Mouse (Mus musculus) right cerebral cortex, postnatal 25 days (tissue): Measurements from ENCODE around the gene Ntpcr.

Experiments used
- DNase-seq: peaks from one replicate; pipeline ENCODE4 v3.0.0; 2022

The Ntpcr gene

GRCm38 (mm10) chr8:125726143-125726542, 3.6 kb upstream of the Ntpcr start:
- no peak for DNase-seq

DNA sequence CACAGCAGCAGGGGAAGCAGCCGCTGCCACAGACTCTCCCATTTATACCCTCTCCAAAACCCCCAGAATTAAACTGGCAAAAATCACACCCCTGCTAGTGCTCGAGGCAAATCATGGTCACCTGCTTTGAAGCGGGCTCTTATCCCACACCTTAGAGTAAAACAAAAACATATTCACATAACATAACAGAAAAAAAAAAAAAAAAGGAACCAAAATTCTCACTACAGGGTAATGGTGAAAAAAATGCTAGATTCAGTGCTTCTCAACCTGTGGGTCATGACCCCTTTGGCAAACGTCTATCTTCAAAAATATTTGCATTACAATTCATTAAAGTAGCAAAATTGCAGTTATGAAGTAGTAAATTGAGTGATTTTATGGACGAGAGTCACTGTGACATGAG, 2.8 kb upstream of the Ntpcr start:
- no peak for DNase-seq

DNA sequence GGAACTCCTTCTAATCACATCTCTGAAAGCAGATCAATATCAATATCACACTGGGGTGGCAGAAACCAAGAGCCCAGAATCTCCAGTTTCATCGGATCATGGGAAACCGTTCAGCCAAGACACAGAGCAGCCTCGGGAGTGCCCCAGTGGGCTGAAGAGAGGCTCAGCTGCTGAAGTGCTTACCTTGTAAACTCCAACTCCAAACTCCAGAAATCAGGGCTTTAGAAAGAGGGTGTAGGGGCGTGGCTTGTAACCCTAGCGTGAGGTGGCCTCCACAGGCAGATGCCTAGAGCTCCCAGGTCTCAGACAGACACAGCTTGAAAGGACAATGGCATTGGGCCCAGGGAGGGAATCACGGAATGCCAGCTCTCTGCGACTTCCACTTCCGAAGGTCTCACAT, 2.0 kb upstream of the Ntpcr start:
- DNase-seq = no peak

DNA sequence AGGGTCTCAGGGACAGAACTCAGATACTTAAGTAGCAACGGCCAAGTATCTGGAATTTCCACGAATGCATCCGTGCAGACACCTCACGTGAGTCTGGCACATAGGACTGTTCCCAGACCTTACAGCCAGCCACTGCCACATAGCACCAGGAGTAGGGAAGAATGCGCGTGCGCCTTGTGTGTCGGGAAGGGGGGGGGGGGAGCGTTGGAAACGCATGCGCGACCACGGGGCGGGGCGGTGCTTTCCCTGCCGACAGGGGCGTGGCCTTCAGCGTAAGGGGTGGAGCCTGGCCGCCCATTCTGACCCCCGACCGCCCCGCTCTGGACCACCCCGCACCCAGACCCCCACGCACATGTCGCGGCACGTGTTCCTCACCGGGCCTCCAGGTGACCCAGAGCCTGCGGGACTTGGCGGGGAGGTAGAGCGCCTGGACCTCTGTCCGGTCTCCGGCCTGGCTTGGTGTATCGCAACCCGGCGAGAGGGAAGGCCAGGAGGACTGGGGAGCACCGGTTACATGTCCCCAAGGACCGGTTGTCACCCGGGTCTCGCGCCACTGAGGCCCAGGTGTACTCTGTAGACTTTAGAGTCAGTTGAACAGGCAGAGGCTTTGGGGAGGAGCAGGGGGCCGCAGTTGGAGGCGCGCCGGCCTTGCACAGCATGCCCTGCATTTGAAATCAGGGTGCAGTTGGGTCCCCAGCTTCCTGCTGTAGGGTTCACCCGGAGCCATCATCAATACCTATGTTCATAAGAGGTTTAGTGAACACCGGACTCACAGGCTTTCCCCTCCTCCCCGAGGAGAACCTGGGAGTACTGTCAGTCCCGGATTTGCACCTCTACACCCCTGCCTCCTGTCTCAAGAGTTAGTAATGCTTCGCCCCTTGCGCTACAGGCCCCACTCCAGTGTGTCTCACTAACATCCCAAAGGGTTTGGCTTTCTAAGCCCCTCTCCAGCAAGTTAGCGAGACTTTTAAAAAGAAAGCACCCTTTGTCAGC, 4.5 kb downstream of the Ntpcr start:
- DNase-seq = peak; percentile 88

GRCm38 (mm10) chr8:125738956-125739355, 9.2 kb downstream of the Ntpcr start:
- DNase-seq = no peak

DNA sequence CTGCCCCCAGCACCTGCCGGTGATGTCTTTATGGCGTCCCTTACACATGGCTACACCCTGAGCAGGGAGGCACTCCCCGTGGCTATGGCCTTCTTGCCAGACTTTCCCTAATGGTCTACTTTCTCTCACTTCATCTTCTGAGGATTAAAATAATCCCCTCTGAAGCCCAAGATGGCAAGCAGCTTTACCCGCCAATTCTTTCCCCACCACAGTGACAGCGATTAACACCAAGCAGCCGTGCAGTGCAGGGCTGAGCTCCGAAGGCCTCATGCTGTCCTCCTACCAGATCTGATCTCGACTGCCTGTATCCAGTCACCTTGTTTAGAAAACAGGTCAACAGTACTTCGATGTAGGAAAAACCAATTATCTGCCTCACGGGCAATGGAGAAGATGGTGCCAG, 10.9 kb downstream of the Ntpcr start:
- DNase-seq = no peak

DNA sequence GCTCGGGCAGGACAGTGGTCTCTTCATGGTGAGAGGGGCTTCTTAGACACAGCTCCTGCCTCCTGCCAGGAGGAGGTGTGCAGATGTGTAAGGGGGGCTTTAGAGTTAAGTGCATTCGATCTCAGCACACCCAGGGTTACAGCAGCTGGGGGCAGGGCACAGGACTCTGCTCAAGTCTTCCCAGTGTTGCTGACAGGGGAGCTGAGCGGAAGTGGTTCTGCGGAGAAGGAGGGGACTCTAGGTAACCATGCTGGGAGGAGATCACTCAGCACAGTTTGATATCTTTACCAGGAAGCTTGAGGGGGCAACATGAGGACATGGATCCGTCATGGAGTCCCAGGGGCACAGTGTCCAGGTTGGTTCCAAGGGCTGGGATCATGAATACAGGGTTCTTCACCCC, 11.6 kb downstream of the Ntpcr start:
- no peak for DNase-seq

DNA sequence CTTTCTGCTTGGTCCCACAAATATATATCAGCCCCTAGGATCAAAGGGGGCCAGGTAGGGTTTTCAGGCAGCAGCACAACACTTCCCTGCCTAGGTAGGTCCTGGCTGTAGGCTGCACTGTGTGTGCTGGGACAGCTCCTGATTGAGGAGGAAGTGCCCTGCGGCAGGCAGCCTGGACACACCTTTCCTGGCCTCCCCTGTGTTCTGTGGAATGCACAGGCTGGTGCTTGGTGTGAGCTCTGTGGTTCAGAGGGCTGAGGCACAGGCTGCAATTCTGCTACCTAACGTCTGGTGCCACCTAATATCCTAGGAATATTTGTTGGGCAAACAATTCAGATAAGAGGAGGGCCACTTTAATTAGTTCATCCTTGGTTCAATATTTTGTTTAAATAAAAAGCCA, 12.1 kb downstream of the Ntpcr start:
- DNase-seq = no peak

GRCm38 (mm10) chr8:125742406-125742805, 12.6 kb downstream of the Ntpcr start:
- no peak for DNase-seq

DNA sequence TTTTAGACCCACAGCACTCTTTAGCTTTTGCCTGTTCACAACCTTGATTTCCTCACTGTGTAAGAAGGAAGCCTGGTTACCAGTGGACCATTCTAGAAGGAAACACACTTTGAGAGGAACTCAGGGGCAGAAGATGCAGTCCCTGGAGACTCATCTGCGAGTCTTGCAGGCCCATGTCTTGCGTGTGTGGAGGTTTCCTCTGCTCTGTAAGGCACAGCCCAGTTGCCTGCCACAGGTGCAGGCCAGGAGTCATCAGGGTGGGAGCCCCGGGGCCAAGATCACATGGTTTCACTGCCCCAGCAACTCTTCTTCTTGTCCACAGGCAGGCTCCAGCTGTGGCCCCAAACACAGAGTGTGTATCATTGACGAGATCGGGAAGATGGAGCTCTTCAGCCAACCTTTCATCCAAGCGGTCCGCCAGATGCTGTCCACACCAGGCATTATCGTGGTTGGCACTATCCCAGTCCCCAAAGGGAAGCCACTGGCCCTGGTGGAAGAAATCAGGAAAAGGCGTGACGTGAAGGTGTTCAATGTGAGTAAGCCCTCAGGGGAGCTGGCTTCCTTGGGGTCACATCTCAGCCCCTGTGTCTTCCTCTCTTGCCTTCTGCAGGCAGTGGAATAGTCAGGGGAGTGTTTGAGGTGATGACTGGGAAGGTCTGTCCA, 15.3 kb downstream of the Ntpcr start:
- DNase-seq = no peak

DNA sequence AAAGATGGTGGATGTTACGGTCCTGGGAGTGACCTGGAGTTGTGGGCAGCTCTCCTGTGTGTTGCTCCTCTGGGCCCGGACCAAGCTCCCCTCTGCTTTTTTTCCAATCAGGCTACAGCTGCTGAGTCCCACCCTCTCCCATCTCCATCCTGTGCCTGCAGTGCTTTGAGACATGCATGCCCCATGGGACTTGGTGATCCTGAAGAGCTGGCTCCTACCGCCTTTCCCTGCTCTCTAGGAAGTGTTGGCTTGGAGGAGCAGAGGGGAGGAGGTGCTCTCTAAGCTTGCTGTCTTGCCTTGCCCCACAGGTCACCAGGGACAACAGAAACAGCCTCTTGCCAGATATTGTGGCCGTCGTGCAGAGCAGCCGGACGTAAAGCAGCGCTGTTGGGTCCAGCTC, 17.6 kb downstream of the Ntpcr start:
- no peak for DNase-seq

DNA sequence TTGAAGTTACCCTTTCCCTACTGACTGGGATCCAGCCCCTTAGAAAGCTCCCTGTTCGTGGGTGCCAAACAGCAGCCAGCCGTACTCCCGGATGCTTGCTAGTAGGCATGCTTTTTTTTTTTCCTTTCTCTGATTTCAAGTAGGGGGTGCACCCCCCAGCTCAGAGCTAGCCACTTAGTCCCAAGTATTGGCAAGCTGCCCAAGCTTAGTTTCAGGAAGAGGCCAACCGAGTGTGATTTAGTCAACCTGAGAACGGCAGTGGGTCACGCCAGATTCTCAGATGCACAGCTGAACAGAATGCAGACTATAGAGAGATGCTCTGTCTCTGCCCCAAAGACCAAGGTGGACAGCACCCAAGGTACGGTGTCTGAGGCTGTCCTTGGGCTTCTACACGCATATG, 21.1 kb downstream of the Ntpcr start:
- no peak for DNase-seq

GRCm38 (mm10) chr8:125755896-125756295, 26.1 kb downstream of the Ntpcr start:
- no peak for DNase-seq

GRCm38 (mm10) chr8:125756391-125757105, 26.8 kb downstream of the Ntpcr start:
- peak; percentile 17 for DNase-seq

GRCm38 (mm10) chr8:125757106-125757496, 27.3 kb downstream of the Ntpcr start:
- DNase-seq = no peak

DNA sequence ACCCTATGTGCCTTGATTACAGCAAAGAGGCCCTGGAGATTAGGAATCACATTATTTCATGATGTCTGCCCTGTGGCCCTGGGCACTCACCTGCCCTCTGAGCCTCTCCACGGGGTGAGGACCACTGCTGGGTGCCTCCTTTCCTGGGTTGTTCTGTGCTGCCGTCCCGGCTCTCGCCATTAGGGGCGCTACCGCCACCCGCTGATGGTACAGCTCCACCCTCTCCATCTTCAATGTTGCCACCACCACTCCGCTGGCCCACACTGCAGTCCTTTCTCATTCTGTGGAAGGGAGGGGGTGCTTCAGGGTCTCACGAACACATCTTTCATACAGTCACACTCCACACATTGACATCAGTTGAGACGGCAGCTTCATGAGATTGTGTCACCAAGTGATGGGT, 29.3 kb downstream of the Ntpcr start:
- DNase-seq = peak; percentile 33

DNA sequence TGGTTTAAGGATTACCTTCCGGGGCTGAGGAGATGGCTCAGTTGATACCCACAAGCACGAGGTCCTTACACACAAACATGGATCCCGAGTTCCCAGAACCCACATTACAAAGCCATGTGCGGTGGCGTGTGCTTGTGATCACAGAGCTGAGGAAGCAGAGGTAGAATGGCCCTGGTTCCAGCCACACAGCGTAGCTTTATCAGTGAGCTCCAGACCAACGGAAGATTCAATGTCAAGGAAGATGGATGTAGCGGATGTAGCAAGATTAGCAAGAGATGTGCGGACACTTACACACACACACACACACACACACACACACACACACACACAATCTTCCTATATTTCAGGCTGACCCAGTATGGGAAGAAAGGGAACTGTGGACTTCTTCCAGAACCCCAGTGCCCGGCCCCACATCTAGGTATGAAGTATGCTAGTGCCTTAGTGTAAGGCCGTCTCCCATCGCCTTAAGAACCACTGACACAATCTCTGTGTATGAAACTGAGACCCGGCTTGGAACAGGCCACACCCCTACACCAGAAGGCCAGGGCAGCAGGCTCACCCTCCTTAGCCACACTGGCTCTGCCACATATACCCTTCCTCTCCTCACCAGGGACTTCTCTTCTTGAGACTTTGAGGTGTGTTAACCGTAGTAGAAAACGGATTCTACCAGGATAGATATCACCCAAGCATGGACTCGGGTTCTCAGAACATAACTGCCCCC, 33.5 kb downstream of the Ntpcr start:
- DNase-seq = no peak

DNA sequence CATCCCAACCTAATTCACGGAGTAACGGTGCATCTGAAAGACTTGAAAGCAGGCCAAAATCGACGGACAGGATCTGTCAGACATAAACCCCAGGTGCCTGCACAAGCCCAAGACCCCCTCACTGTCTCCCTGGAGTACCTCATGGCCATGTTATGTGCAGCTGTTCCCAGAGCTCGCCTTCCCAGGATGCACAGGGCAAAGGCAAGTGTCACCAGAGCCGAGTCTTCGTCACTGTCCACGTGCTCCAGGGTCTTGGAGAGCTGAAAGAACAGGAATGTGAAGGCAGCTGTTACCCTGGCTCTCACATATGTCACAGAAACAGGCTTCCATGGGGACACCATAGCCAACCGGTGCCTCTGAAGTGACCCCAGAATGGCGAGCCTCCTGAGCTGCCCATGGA, 38.3 kb downstream of the Ntpcr start:
- DNase-seq = no peak

- DNase-seq = no peak
Observed at GRCm38 (mm10) chr8:125772300-125772699, 42.5 kb downstream of the Ntpcr start.

DNA sequence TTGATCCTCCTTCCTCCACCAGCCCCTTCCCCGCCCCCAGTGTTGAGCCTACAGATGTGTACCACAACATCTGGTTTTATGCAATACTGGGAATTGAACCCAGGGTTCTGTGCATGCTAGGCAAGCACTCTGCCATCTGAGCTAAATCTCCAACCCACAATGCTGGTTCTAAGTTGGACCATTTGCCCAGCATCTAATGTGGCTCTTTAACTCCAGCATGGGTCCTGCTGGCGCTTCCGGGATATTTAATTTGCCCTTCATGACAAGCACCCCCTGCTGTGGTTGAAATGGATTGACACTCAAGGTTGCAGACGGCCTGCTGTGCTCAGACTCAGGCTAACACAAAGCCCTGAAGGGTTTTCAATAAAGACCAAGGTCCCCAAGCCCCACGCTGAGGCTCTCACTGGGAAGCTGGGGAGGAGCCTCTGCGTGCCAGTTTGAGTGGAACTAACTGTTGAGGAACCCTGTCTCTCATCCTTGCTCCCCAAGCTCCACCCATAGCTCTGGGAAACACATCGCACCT, 43.6 kb downstream of the Ntpcr start:
- DNase-seq = no peak

GRCm38 (mm10) chr8:125775031-125775430, 45.3 kb downstream of the Ntpcr start:
- DNase-seq = no peak

- no peak for DNase-seq
Observed at GRCm38 (mm10) chr8:125776314-125776713, 46.6 kb downstream of the Ntpcr start.

DNA sequence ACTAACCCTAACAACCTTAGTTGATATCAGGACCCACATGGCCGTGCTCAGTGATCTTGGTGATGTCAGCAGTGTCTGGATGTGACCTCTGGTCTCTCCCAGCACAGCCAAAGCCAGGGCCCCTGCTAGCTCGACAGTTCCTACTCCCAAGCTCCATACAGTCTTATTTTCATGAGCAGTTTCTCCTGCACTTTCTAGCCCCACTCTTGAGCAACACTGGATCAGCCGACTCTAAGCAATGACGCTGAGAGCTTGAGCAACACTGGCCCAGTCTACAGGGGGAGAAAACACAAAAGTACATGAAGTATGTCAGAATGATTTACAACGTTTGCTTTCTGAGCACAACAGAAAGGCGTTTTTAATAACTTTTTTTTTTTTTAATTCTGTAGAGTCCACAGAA, 47.0 kb downstream of the Ntpcr start:
- no peak for DNase-seq
